Mouse (Mus musculus) spleen, adult 12 weeks (tissue): ENCODE measurements around the gene Vps35l.

ENCODE experiments used
- DNase-seq: peaks from one replicate; pipeline ENCODE4 v3.0.0; 2022; ENCODE audit warnings: low spot score

The Vps35l gene

GRCm38 (mm10) chr7:118819666-118820065, 79.6 kb downstream of the Vps35l start:
- no peak for DNase-seq

GRCm38 (mm10) chr7:118821356-118821755, 81.3 kb downstream of the Vps35l start:
- DNase-seq = no peak

GRCm38 (mm10) chr7:118821887-118822556, 82.0 kb downstream of the Vps35l start:
- no peak for DNase-seq

GRCm38 (mm10) chr7:118824451-118824850, 84.4 kb downstream of the Vps35l start:
- no peak for DNase-seq

GRCm38 (mm10) chr7:118827975-118828416, 88.0 kb downstream of the Vps35l start:
- no peak for DNase-seq

- DNase-seq = no peak
Observed at GRCm38 (mm10) chr7:118837901-118838300, 97.9 kb downstream of the Vps35l start.

GRCm38 (mm10) chr7:118841030-118841745, 101.2 kb downstream of the Vps35l start:
- no peak for DNase-seq

GRCm38 (mm10) chr7:118841796-118842195, 101.8 kb downstream of the Vps35l start:
- DNase-seq = no peak

- DNase-seq = no peak
Observed at GRCm38 (mm10) chr7:118842938-118843337, 102.9 kb downstream of the Vps35l start.

- DNase-seq = no peak
Observed at GRCm38 (mm10) chr7:118845141-118845540, 105.1 kb downstream of the Vps35l start.

GRCm38 (mm10) chr7:118846329-118846728, 106.3 kb downstream of the Vps35l start:
- no peak for DNase-seq

- no peak for DNase-seq
Observed at GRCm38 (mm10) chr7:118848796-118849195, 108.8 kb downstream of the Vps35l start.

GRCm38 (mm10) chr7:118849543-118850250, 109.7 kb downstream of the Vps35l start:
- DNase-seq = no peak

GRCm38 (mm10) chr7:118850676-118851290, 110.8 kb downstream of the Vps35l start:
- DNase-seq = no peak

GRCm38 (mm10) chr7:118851571-118851970, 111.5 kb downstream of the Vps35l start:
- no peak for DNase-seq

- no peak for DNase-seq
Observed at GRCm38 (mm10) chr7:118852611-118853010, 112.6 kb downstream of the Vps35l start.

GRCm38 (mm10) chr7:118854606-118855005, 114.6 kb downstream of the Vps35l start:
- no peak for DNase-seq

GRCm38 (mm10) chr7:118855171-118855876, 115.3 kb downstream of the Vps35l start, which contains the start of gene Iqck:
TSS of gene Iqck (plus strand) at chr7:118855752.
- DNase-seq = peak; percentile 79

GRCm38 (mm10) chr7:118855877-118856304, 115.9 kb downstream of the Vps35l start, which contains the start of gene Knop1:
TSS of gene Knop1 (minus strand) at chr7:118856254.
- no peak for DNase-seq

- no peak for DNase-seq
Observed at GRCm38 (mm10) chr7:118858640-118859039, 118.6 kb downstream of the Vps35l start.

- DNase-seq = no peak
Observed at GRCm38 (mm10) chr7:118865362-118865761, 125.3 kb downstream of the Vps35l start.
